Mouse (Mus musculus) myocyte (in vitro differentiated cells): ENCODE measurements around the gene Pald1. TPM values are rescaled to one million over a fixed set of nuclear protein-coding genes. Genes with fewer than 3 reads are reported as not detected.

ENCODE experiments used
- H3K27me3 ChIP-seq: one replicate; pipeline ENCODE4 v1.6.1; 2011; ENCODE audit not compliant: control insufficient read depth, insufficient read depth, insufficient read length
- H3K36me3 ChIP-seq: one replicate; pipeline ENCODE4 v1.6.1; 2011; ENCODE audit not compliant: control insufficient read depth, insufficient read depth
- H3K4me2 ChIP-seq: one replicate; pipeline ENCODE4 v1.6.1; 2011; ENCODE audit warnings: low read depth, control low read depth
- H3K4me3 ChIP-seq: one replicate; pipeline ENCODE4 v1.5.1; 2011; ENCODE audit warnings: mild to moderate bottlenecking, control low read depth, moderate library complexity
- H3K79me2 ChIP-seq: one replicate; pipeline ENCODE4 v1.6.1; 2011; ENCODE audit not compliant: control insufficient read depth, insufficient read depth
- H3ac ChIP-seq: one replicate; pipeline ENCODE4 v1.6.1; 2011; ENCODE audit not compliant: control insufficient read depth, insufficient read length
- CEBPB ChIP-seq: IDR thresholded peaks from 2 replicates; pipeline ENCODE4 v1.6.1; 2011; ENCODE audit warnings: mild to moderate bottlenecking, moderate library complexity; ENCODE audit not compliant: poor library complexity, insufficient read depth, severe bottlenecking
- E2F4 ChIP-seq: IDR thresholded peaks from one replicate; pipeline ENCODE4 v1.6.1; 2011; ENCODE audit warnings: mild to moderate bottlenecking, control low read depth, moderate library complexity; ENCODE audit not compliant: insufficient read depth
- MAX ChIP-seq: IDR thresholded peaks from one replicate; pipeline ENCODE4 v1.6.1; 2011; ENCODE audit warnings: low read depth, mild to moderate bottlenecking, control low read depth
- MYOD1 ChIP-seq, 3 experiments: IDR thresholded peaks; one replicate each; pipeline ENCODE4 v1.6.1; 2011; ENCODE audit warnings: control low read depth in 2 of 3, low read depth in 2 of 3, mild to moderate bottlenecking in 2 of 3, moderate library complexity in 1 of 3; ENCODE audit not compliant: insufficient read length in 2 of 3, control insufficient read depth in 1 of 3
- MYOG ChIP-seq, 3 experiments: IDR thresholded peaks; one replicate each; pipeline ENCODE4 v1.6.1; 2011; ENCODE audit warnings: control low read depth in 2 of 3, low read depth in 2 of 3, mild to moderate bottlenecking in 2 of 3; ENCODE audit not compliant: insufficient read length in 2 of 3, control insufficient read depth in 1 of 3, insufficient read depth in 1 of 3
- POLR2A ChIP-seq: IDR thresholded peaks from one replicate; pipeline ENCODE4 v1.6.1; 2011; ENCODE audit warnings: low read depth, mild to moderate bottlenecking, control low read depth, moderate library complexity; ENCODE audit not compliant: insufficient read length
- POLR2AphosphoS2 ChIP-seq: IDR thresholded peaks from one replicate; pipeline ENCODE4 v1.6.1; 2011; ENCODE audit warnings: low read depth, control low read depth; ENCODE audit not compliant: insufficient read length
- REST ChIP-seq: IDR thresholded peaks from one replicate; pipeline ENCODE4 v1.6.1; 2011; ENCODE audit warnings: mild to moderate bottlenecking, control low read depth, moderate library complexity; ENCODE audit not compliant: insufficient read depth, insufficient read length
- SRF ChIP-seq: IDR thresholded peaks from one replicate; pipeline ENCODE4 v1.6.1; 2011; ENCODE audit warnings: low read depth; ENCODE audit not compliant: control insufficient read depth, insufficient read length
- TCF12 ChIP-seq: IDR thresholded peaks from one replicate; pipeline ENCODE4 v1.6.1; 2011; ENCODE audit warnings: mild to moderate bottlenecking, control low read depth; ENCODE audit not compliant: poor library complexity, insufficient read depth, severe bottlenecking
- TCF3 ChIP-seq: IDR thresholded peaks from one replicate; pipeline ENCODE4 v1.6.1; 2011; ENCODE audit warnings: low read depth, control low read depth; ENCODE audit not compliant: insufficient read length
- USF1 ChIP-seq: IDR thresholded peaks from one replicate; pipeline ENCODE4 v1.6.1; 2011; ENCODE audit warnings: low read depth, mild to moderate bottlenecking, control low read depth, moderate library complexity
- polyA plus RNA-seq: library from polyadenylated mRNA; unstranded; fragments of >200 nt; fragmentation: generic; extraction: Trizol; gene quantifications from one replicate; pipeline ENCODE4 v1.2.1, GENCODE M21; 2012; ENCODE audit warnings: missing spikeins

Pald1 gene
- polyA plus RNA-seq, 1 experiment: 14.0 TPM

DNA sequence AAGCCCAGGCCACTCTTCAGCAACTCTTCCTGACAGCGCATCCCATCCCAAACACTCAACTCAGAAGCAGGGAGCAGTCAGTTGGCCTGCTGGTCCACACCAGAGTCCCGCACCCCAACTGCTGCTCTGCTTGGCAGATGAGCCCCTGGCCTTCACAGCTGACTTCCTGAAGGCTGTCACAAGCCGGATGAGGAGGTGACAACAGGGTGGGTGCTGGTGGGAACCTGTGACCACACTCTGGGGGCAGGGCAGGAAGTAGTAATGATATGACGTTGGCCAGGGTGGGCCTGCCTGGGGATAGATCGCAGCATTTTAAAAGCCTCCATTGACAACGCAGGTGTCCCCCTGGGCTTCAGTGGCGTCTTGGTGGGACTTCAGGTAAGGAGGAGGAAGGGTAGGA is 85.9 kb downstream of the Pald1 start, which contains the start of gene Prf1:
Gene Prf1, plus strand, starts transcription at position 357 of the 400 bp plus-strand sequence.
- no peak within 1 kb of the TSS for H3K4me2 ChIP-seq
- H3K36me3 ChIP-seq: no peaks in the 10 kb centered on the region
- TF ChIP-seq POLR2A: no peak
- no peak for TF ChIP-seq SRF
- no peak for TF ChIP-seq MYOG (IDR thresholded peaks at IDR 0.05; ENCODE audit: control insufficient read depth in 1 of 3, insufficient read depth in 1 of 3, insufficient read length in 2 of 3, low read depth in 2 of 3)
- TF ChIP-seq POLR2AphosphoS2: no peak
- TF ChIP-seq MAX: no peak
- TF ChIP-seq E2F4: no peak
- no peak for TF ChIP-seq MYOD1 (IDR thresholded peaks at IDR 0.05; ENCODE audit: control insufficient read depth in 1 of 3, insufficient read length in 2 of 3, low read depth in 2 of 3)
- TF ChIP-seq REST: no peak
- no peak for TF ChIP-seq TCF3
- no peak for TF ChIP-seq USF1
- no peak for TF ChIP-seq TCF12
- no peak for TF ChIP-seq CEBPB
- H3K4me3 ChIP-seq: no peak within 1 kb of the TSS
- H3ac ChIP-seq: no peak within 1 kb of the TSS
- no peaks in the 10 kb centered on the region for H3K27me3 ChIP-seq
- H3K79me2 ChIP-seq: no peaks in the 10 kb centered on the region

DNA sequence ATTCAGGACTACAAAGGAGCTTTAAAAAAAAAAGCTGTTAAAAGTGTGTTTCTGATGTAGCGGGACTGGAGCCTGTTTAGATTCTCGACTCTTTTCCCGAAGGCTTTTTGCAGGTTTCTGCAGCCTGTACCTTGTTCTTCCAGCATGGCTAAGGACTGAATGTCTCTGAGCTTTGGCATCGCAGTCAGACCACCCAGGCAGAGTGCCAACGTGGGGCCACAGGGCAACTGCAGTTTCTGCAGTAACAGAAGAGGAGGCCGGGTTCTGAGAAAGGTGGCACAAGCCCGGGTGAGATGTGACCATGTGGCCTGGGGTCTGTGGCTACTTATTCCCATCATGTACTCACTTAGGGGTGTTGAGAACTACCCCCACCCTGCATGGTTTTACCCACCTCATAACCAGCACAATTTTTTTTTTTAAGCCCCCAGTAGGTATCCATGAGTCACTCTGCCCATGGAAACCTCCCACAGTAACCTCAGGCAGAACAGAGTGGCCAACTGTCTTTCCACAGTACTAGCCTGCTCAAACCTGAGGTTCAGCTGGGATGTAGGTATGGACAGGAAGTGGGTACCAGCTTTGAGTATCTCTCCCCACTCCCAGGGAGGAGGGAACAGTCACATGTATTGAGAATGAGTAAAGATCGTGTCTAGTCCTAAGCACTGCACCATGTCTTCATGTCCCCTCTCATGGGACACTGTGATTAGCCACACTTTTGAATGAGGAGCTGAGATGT is 86.5 kb downstream of the Pald1 start:
- Histone ChIP-seq H3ac (no peak overlapping the region), H3K36me3 (no peaks in the 10 kb centered on the region), H3K4me3 (no peak overlapping the region), H3K79me2 (no peaks in the 10 kb centered on the region), H3K4me2 (no peak overlapping the region), H3K27me3 (no peaks in the 10 kb centered on the region)
- no peak for TF ChIP-seq SRF
- no peak for TF ChIP-seq E2F4
- no peak for TF ChIP-seq MYOG (IDR thresholded peaks at IDR 0.05; ENCODE audit: control insufficient read depth in 1 of 3, insufficient read depth in 1 of 3, insufficient read length in 2 of 3, low read depth in 2 of 3)
- TF ChIP-seq POLR2A: no peak
- TF ChIP-seq MAX: no peak
- TF ChIP-seq CEBPB: no peak
- TF ChIP-seq MYOD1 (IDR thresholded peaks at IDR 0.05; ENCODE audit: control insufficient read depth in 1 of 3, insufficient read length in 2 of 3, low read depth in 2 of 3): no peak
- TF ChIP-seq REST: no peak

DNA sequence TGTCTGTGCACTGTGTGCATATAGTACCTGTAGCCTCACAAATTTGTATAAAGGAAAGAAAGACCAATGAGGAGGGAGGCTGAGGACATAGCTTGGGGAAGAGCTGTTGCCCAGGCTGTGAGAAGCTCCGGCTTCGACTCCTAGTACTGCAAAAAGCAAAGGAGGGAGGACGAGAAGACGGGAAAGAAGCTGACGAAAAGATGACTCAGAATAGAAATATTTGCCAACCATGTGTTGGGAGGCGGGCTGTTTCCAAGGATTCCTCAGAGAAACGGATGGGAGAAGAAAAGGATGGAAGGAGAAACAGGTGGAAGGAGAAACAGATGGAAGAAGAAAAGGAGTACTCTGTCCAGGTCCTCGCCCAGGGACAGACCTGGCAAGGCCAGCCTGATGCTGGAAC is 89.1 kb downstream of the Pald1 start:
- Histone ChIP-seq H3K79me2 (no peaks in the 10 kb centered on the region), H3K27me3 (no peaks in the 10 kb centered on the region), H3K4me2 (peak overlapping the region; percentile 65), H3K36me3 (no peaks in the 10 kb centered on the region), H3K4me3 (no peak overlapping the region), H3ac (no peak overlapping the region)
- TF ChIP-seq E2F4: no peak
- TF ChIP-seq SRF: no peak
- TF ChIP-seq TCF3: no peak
- no peak for TF ChIP-seq MYOG (IDR thresholded peaks at IDR 0.05; ENCODE audit: control insufficient read depth in 1 of 3, insufficient read depth in 1 of 3, insufficient read length in 2 of 3, low read depth in 2 of 3)
- no peak for TF ChIP-seq REST
- no peak for TF ChIP-seq CEBPB
- no peak for TF ChIP-seq MAX
- no peak for TF ChIP-seq MYOD1 (IDR thresholded peaks at IDR 0.05; ENCODE audit: control insufficient read depth in 1 of 3, insufficient read length in 2 of 3, low read depth in 2 of 3)
- no peak for TF ChIP-seq POLR2AphosphoS2
- TF ChIP-seq POLR2A: no peak
- no peak for TF ChIP-seq USF1
- no peak for TF ChIP-seq TCF12

DNA sequence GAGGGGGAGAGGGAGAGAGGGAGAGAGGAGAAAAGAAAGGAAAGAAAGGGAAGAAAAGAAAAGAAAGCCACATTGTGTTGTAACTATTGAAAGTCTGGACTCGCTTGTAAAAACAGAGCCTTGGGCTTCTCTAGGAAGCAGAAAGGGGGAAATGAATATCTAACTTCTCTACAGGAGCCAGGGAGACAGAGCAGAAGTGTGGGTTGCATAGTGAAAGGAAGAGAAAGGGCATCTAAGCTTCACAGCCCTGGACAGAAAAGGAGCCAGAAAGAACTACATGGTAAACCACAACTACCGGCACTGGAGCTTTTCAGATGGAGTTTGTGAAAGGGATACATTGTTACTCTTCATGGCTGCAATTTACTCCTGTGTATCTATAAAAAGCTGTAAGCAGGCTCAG is 92.9 kb downstream of the Pald1 start:
- Histone ChIP-seq H3K36me3 (no peaks in the 10 kb centered on the region), H3K79me2 (no peaks in the 10 kb centered on the region), H3K27me3 (no peaks in the 10 kb centered on the region), H3ac (no peak overlapping the region), H3K4me2 (peak overlapping the region; percentile 37), H3K4me3 (no peak overlapping the region)
- TF ChIP-seq POLR2AphosphoS2 (no peak), SRF (no peak), TCF12 (no peak), POLR2A (no peak), USF1 (no peak)

DNA sequence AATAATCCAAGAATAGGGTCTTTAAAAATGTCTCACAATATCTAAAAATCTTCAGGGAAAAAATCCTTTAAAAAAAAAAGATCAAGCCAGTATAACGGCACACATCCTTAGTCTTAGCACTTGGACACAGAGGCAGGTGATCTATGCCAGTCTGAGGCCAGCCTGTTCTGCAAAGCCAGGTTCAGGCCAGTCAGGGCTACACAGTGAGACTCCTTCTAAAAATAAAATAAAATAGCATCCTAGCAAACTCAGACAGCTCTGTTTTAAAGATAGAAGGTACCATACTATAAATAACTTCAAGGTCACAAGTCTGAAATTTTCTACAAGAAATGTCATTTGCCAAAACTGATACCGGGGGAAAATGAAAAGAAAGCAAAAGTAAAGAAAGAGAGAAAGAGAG is 93.3 kb downstream of the Pald1 start:
- no peak overlapping the region for H3ac ChIP-seq
- H3K79me2 ChIP-seq: no peaks in the 10 kb centered on the region
- TF ChIP-seq MYOD1 (IDR thresholded peaks at IDR 0.05; ENCODE audit: control insufficient read depth in 1 of 3, insufficient read length in 2 of 3, low read depth in 2 of 3) (no peak), CEBPB (no peak), POLR2A (no peak), MAX (no peak), POLR2AphosphoS2 (no peak), USF1 (no peak), TCF12 (no peak), REST (no peak), SRF (no peak), MYOG (IDR thresholded peaks at IDR 0.05; ENCODE audit: control insufficient read depth in 1 of 3, insufficient read depth in 1 of 3, insufficient read length in 2 of 3, low read depth in 2 of 3) (no peak), E2F4 (no peak), TCF3 (no peak)
- peak overlapping the region; percentile 37 for H3K4me2 ChIP-seq
- H3K4me3 ChIP-seq: no peak overlapping the region
- H3K36me3 ChIP-seq: no peaks in the 10 kb centered on the region
- H3K27me3 ChIP-seq: no peaks in the 10 kb centered on the region
